Mouse (Mus musculus) monocyte, adult 5-6 weeks (primary cell): Measurements from ENCODE around the gene Vmn2r110. TPM values are rescaled to one million over a fixed set of nuclear protein-coding genes. Genes with fewer than 3 reads are reported as not detected.

Experiments
- ATAC-seq: fragments of 153-309, 156-312 bp; replicated peaks from 2 replicates; pipeline ENCODE4 v1.8.0; 2017; ENCODE audit warnings: mild to moderate bottlenecking; ENCODE audit not compliant: low TSS enrichment, insufficient number of reproducible peaks, severe bottlenecking, poor library complexity, low FRiP score
- total RNA-seq: library from RNA; stranded (forward); fragments of 200-1000, 200-491, 200-594 nt; gene quantifications from 3 replicates; pipeline ENCODE4 v1.2.3, GENCODE M21; 2017

Gene Vmn2r110
- not detected in 3 replicates for total RNA-seq

DNA sequence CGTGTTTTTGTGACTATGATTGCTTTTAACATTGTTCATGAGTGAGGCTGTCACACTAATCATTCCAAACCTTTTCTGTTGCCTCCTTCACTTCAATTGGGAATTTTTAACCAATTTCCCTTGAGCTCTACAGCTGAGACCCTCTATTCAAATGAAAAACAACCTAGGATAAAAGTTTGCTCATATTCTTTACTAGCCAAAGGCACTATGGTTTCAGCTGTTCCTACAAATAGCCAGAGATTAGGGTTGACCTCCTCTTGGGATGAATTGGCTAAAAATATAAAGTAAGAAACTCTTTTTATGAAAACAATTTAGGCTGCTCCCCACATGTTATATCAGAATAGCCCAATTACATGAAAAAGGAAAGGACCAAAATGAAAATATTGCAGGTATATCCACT lies at the start of gene Vmn2r110:
Gene Vmn2r110, minus strand, starts transcription at position 101 of the 400 bp plus-strand sequence.
- ATAC-seq: no peak

DNA sequence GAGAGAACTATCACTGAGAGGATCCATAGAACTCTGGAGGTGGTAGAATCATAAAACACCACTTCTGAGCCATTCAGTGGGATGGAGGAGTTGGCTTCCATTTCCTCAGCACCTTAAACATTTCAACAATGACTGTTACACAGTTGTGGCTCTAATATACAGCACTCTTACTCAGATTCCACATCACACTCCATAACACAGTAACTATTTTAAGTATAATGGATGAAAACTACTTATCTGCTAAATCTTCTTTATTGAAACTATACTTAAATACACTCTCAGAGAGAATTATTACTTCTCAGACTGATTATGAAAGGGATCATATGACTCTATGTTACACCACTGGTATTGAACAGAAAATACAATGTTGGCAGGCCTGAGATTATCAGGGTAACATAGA lies 28.6 kb upstream of the Vmn2r110 start, which contains the start of gene Fpr-rs3:
Gene Fpr-rs3, minus strand, starts transcription at position 101 of the 400 bp plus-strand sequence.
- no peak for ATAC-seq

DNA sequence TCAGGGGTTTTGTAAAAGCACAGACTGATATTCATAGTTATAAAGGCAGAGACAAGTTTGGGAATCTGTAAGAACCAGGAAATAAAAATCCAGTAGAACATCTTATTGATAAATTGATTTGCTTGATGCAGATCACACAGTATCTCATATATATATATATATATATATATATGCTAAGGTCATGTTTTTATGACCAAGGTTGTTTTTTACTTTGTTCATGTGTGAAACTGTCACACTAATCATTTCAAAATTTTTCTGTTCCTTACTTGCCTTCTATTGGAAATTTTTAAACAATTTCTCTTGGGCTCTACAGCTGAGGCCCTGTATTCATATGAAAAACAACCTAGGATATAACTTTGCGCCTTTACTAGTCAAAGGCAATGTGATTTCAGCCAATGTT lies 31.6 kb downstream of the Vmn2r110 start, which contains the start of gene Vmn2r109:
Gene Vmn2r109, minus strand, starts transcription at position 101 of the 400 bp plus-strand sequence.
- ATAC-seq: no peak

Other genes with a start within 250 kb of the Vmn2r110 start
- not detected in 3 replicates for gene Vmn1r224, start 182.3 kb downstream of the Vmn2r110 start, total RNA-seq
- 0.10 TPM in 1 of 3 replicates, not detected in the others for gene Vmn2r108, start 115.1 kb downstream of the Vmn2r110 start, total RNA-seq
- gene Vmn1r225, start 98.3 kb downstream of the Vmn2r110 start, total RNA-seq: not detected in 3 replicates
- not detected in 3 replicates for gene Vmn2r109, start 31.7 kb downstream of the Vmn2r110 start, total RNA-seq
- gene Fpr-rs3, start 28.5 kb upstream of the Vmn2r110 start, total RNA-seq: not detected in 3 replicates
- gene Vmn1r226, start 86.4 kb upstream of the Vmn2r110 start, total RNA-seq: not detected in 3 replicates
- not detected in 3 replicates for gene Vmn1r227, start 133.4 kb upstream of the Vmn2r110 start, total RNA-seq
- gene Vmn1r228, start 189.7 kb upstream of the Vmn2r110 start, total RNA-seq: 0.95 TPM in 1 of 3 replicates, not detected in the others
- not detected in 3 replicates for gene Vmn1r229, start 215.1 kb upstream of the Vmn2r110 start, total RNA-seq
- gene Vmn1r230, start 244.0 kb upstream of the Vmn2r110 start, total RNA-seq: not detected in 3 replicates